Mouse (Mus musculus) hindbrain, embryonic 13.5 days (tissue): ENCODE data around the gene Hpn. TPM values are rescaled to one million over a fixed set of nuclear protein-coding genes. Genes with fewer than 3 reads are reported as not detected.

Source experiments
- ATAC-seq: fragments of 200-750 bp; cut with Nextera tagmentation; 2 replicates; pipeline ENCODE4 v1.8.0; 2017; ENCODE audit warnings: moderate TSS enrichment; ENCODE audit not compliant: low FRiP score
- H3K27ac ChIP-seq: fragments of 300-500 bp; sonication (generic); 2 replicates; pipeline ENCODE4 v1.5.1; 2015; ENCODE audit warnings: inconsistent platforms, mild to moderate bottlenecking, moderate library complexity
- H3K27me3 ChIP-seq: fragments of 300-500 bp; sonication (generic); 2 replicates; pipeline ENCODE4 v1.6.1; 2015; ENCODE audit warnings: mild to moderate bottlenecking, inconsistent platforms
- H3K36me3 ChIP-seq: fragments of 300-500 bp; sonication (generic); 2 replicates; pipeline ENCODE4 v1.6.1; 2015; ENCODE audit warnings: mild to moderate bottlenecking, inconsistent platforms
- H3K4me1 ChIP-seq: fragments of 300-500 bp; sonication (generic); replicated peaks from 2 replicates; pipeline ENCODE4 v1.6.1; 2015; ENCODE audit warnings: inconsistent platforms
- H3K4me2 ChIP-seq: fragments of 300-500 bp; sonication (generic); 2 replicates; pipeline ENCODE4 v1.6.1; 2015; ENCODE audit warnings: inconsistent platforms, mild to moderate bottlenecking, moderate library complexity
- H3K4me3 ChIP-seq: fragments of 300-500 bp; sonication (generic); 2 replicates; pipeline ENCODE4 v1.5.1; 2015; ENCODE audit warnings: mild to moderate bottlenecking, inconsistent platforms
- H3K9ac ChIP-seq: fragments of 300-500 bp; sonication (generic); 2 replicates; pipeline ENCODE4 v1.6.1; 2015; ENCODE audit warnings: mild to moderate bottlenecking, inconsistent platforms
- H3K9me3 ChIP-seq: fragments of 300-500 bp; sonication (generic); 2 replicates; pipeline ENCODE4 v1.6.1; 2016; ENCODE audit warnings: inconsistent platforms
- WGBS: fragments of 180-500 bp; shearing (Covaris S2); methylation state at CpG from one replicate; pipeline ENCODE4 v1.1.7; 2015; 5-methylcytosine and 5-hydroxymethylcytosine counted together
- polyA plus RNA-seq: library from polyadenylated mRNA; unstranded; fragments of >200 nt; fragmentation: Nextera tagmentation; extraction: Ambion mirVana; gene quantifications from 2 replicates; pipeline ENCODE4 v1.2.1, GENCODE M21; 2015

The Hpn gene
- polyA plus RNA-seq, 1 experiment from 2014 or later = 0.65 TPM

- Histone ChIP-seq H3K27ac (no peak overlapping the region), H3K9ac (no peak overlapping the region), H3K27me3 (no peaks in the 10 kb centered on the region), H3K4me3 (no peak overlapping the region), H3K4me1 (no peaks in the 10 kb centered on the region), H3K4me2 (no peak overlapping the region), H3K9me3 (no peaks in the 10 kb centered on the region), H3K36me3 (peaks cover 100% of the 10 kb centered on the region)
- no peak for ATAC-seq
- 98% methylated on average over 10 of the region's 10 CpGs for WGBS
Observed at GRCm38 (mm10) chr7:31135717-31136116, 20.6 kb upstream of the Hpn start.

- H3K27ac ChIP-seq = no peak overlapping the region
- peaks cover 89% of the 10 kb centered on the region for H3K36me3 ChIP-seq
- H3K27me3 ChIP-seq = peaks cover 16% of the 10 kb centered on the region
- H3K9ac ChIP-seq = no peak overlapping the region
- WGBS = 92% methylated on average over 4 of the region's 4 CpGs
- peaks cover 7% of the 10 kb centered on the region; the same call in 1 of the 2 replicates for H3K4me1 ChIP-seq
- no peak overlapping the region for H3K4me3 ChIP-seq
- ATAC-seq = no peak
- H3K9me3 ChIP-seq = no peaks in the 10 kb centered on the region
- H3K4me2 ChIP-seq = no peak overlapping the region
Observed at GRCm38 (mm10) chr7:31131866-31132265, 16.8 kb upstream of the Hpn start.

- H3K4me1 ChIP-seq = peaks cover 18% of the 10 kb centered on the region
- H3K27ac ChIP-seq = no peak overlapping the region
- no peak for ATAC-seq
- peaks cover 78% of the 10 kb centered on the region for H3K36me3 ChIP-seq
- H3K9me3 ChIP-seq = no peaks in the 10 kb centered on the region
- no peak overlapping the region for H3K4me2 ChIP-seq
- 41% methylated on average over 4 of the region's 4 CpGs for WGBS
- H3K9ac ChIP-seq = no peak overlapping the region
- peaks cover 26% of the 10 kb centered on the region for H3K27me3 ChIP-seq
- H3K4me3 ChIP-seq = no peak overlapping the region
Observed at GRCm38 (mm10) chr7:31130841-31131240, 15.8 kb upstream of the Hpn start.

- H3K9ac ChIP-seq = no peak overlapping the region
- no peak overlapping the region for H3K4me2 ChIP-seq
- H3K9me3 ChIP-seq = no peaks in the 10 kb centered on the region
- H3K4me3 ChIP-seq = no peak overlapping the region
- peaks cover 21% of the 10 kb centered on the region for H3K4me1 ChIP-seq
- H3K36me3 ChIP-seq = peaks cover 72% of the 10 kb centered on the region
- WGBS = 92% methylated on average over 7 of the region's 7 CpGs
- peaks cover 33% of the 10 kb centered on the region for H3K27me3 ChIP-seq
- no peak overlapping the region for H3K27ac ChIP-seq
- ATAC-seq = no peak
Observed at GRCm38 (mm10) chr7:31130197-31130596, 15.1 kb upstream of the Hpn start.

GRCm38 (mm10) chr7:31128157-31128705, 13.1 kb upstream of the Hpn start:
- 69% methylated on average over 9 of the region's 9 CpGs for WGBS
- ATAC-seq = 0 out of 2 replicates have a peak, but pooled peaks have one; percentile 4
- Histone ChIP-seq H3K9me3 (no peaks in the 10 kb centered on the region), H3K4me2 (no peak overlapping the region), H3K27ac (no peak overlapping the region), H3K27me3 (peaks cover 49% of the 10 kb centered on the region), H3K9ac (no peak overlapping the region), H3K4me3 (no peak overlapping the region), H3K36me3 (peaks cover 52% of the 10 kb centered on the region), H3K4me1 (peaks cover 21% of the 10 kb centered on the region)

GRCm38 (mm10) chr7:31126851-31127724, 12.0 kb upstream of the Hpn start, which contains the start of gene Scn1b:
TSS of gene Scn1b (minus strand) at chr7:31127003.
- peak; percentile 40 for ATAC-seq
- WGBS = under 1% methylated on average over 45 of the region's 60 CpGs
- Histone ChIP-seq H3K4me3 (peak within 1 kb of the TSS; percentile 63), H3K9ac (peak within 1 kb of the TSS; percentile 81), H3K9me3 (no peaks in the 10 kb centered on the region), H3K4me1 (peaks cover 21% of the 10 kb centered on the region), H3K27me3 (peaks cover 49% of the 10 kb centered on the region), H3K27ac (peak within 1 kb of the TSS; percentile 67), H3K4me2 (peak within 1 kb of the TSS; percentile 91), H3K36me3 (peaks cover 41% of the 10 kb centered on the region)

- Histone ChIP-seq H3K27ac (peak overlapping the region; percentile 67; the same call in 1 of the 2 replicates), H3K9ac (peak overlapping the region; percentile 81), H3K4me2 (peak overlapping the region; percentile 91), H3K4me1 (peaks cover 21% of the 10 kb centered on the region), H3K4me3 (peak overlapping the region; percentile 63), H3K27me3 (peaks cover 49% of the 10 kb centered on the region), H3K36me3 (peaks cover 33% of the 10 kb centered on the region), H3K9me3 (no peaks in the 10 kb centered on the region)
- ATAC-seq = peak; percentile 29
- 1% methylated on average over 51 of the region's 53 CpGs for WGBS
Observed at GRCm38 (mm10) chr7:31126211-31126751, 11.2 kb upstream of the Hpn start.

GRCm38 (mm10) chr7:31125116-31125515, 10.0 kb upstream of the Hpn start:
- Histone ChIP-seq H3K9me3 (no peaks in the 10 kb centered on the region), H3K4me1 (peaks cover 21% of the 10 kb centered on the region), H3K4me3 (no peak overlapping the region; the same call in 1 of the 2 replicates), H3K9ac (no peak overlapping the region), H3K27ac (no peak overlapping the region), H3K36me3 (peaks cover 21% of the 10 kb centered on the region), H3K27me3 (peaks cover 49% of the 10 kb centered on the region), H3K4me2 (no peak overlapping the region)
- 87% methylated on average over 13 of the region's 13 CpGs for WGBS
- ATAC-seq = no peak

- no peak overlapping the region for H3K9ac ChIP-seq
- H3K27me3 ChIP-seq = peaks cover 49% of the 10 kb centered on the region
- peaks cover 14% of the 10 kb centered on the region for H3K36me3 ChIP-seq
- peaks cover 21% of the 10 kb centered on the region for H3K4me1 ChIP-seq
- no peak overlapping the region for H3K4me2 ChIP-seq
- H3K4me3 ChIP-seq = no peak overlapping the region
- no peaks in the 10 kb centered on the region for H3K9me3 ChIP-seq
- H3K27ac ChIP-seq = no peak overlapping the region
- ATAC-seq = no peak
- WGBS = 92% methylated on average over 5 of the region's 5 CpGs
Observed at GRCm38 (mm10) chr7:31124381-31124780, 9.3 kb upstream of the Hpn start.

- no peak for ATAC-seq
- Histone ChIP-seq H3K27me3 (peaks cover 48% of the 10 kb centered on the region), H3K4me1 (peaks cover 21% of the 10 kb centered on the region), H3K36me3 (peaks cover 7% of the 10 kb centered on the region), H3K4me2 (no peak overlapping the region), H3K9me3 (no peaks in the 10 kb centered on the region), H3K27ac (no peak overlapping the region), H3K9ac (no peak overlapping the region), H3K4me3 (no peak overlapping the region)
- 85% methylated on average over 3 of the region's 3 CpGs for WGBS
Observed at GRCm38 (mm10) chr7:31123697-31124096, 8.6 kb upstream of the Hpn start.

- Histone ChIP-seq H3K4me3 (no peak overlapping the region), H3K27me3 (peaks cover 41% of the 10 kb centered on the region), H3K4me1 (peaks cover 21% of the 10 kb centered on the region), H3K9me3 (no peaks in the 10 kb centered on the region), H3K27ac (no peak overlapping the region), H3K36me3 (no peaks in the 10 kb centered on the region), H3K9ac (no peak overlapping the region), H3K4me2 (no peak overlapping the region)
- 89% methylated on average over 16 of the region's 16 CpGs for whole genome bisulfite sequencing
- ATAC-seq = no peak
Observed at GRCm38 (mm10) chr7:31122641-31123631, 7.8 kb upstream of the Hpn start.
